Mouse (Mus musculus) heart, postnatal 4 days (tissue): ENCODE data around the gene Epb41l4b. TPM values are rescaled to one million over a fixed set of nuclear protein-coding genes. Genes with fewer than 3 reads are reported as not detected.

Experiments
- DNase-seq: peaks from one replicate; pipeline ENCODE4 v3.0.0; 2021
- total RNA-seq, 2 experiments: library from RNA; stranded (reverse); gene quantifications; 2 replicates each; pipeline ENCODE4 v1.2.3; 2021

Gene Epb41l4b
- total RNA-seq, 2 experiments from 2014 or later = 4.9 to 5.4 TPM

GRCm38 (mm10) chr4:57153068-57153835 is 10.0 kb upstream of the Epb41l4b start:
- peak; percentile 28 for DNase-seq

GRCm38 (mm10) chr4:57148182-57148581 is 4.9 kb upstream of the Epb41l4b start:
- DNase-seq = no peak

GRCm38 (mm10) chr4:57142374-57143025 is 737 bp downstream of the Epb41l4b start:
- peak; percentile 25 for DNase-seq

GRCm38 (mm10) chr4:57141908-57142361 is 1.3 kb downstream of the Epb41l4b start:
- peak; percentile 25 for DNase-seq

- no peak for DNase-seq
Measured at GRCm38 (mm10) chr4:57140992-57141717, 2.1 kb downstream of the Epb41l4b start.

GRCm38 (mm10) chr4:57140200-57140799 is 2.9 kb downstream of the Epb41l4b start:
- no peak for DNase-seq

GRCm38 (mm10) chr4:57139433-57139832 is 3.8 kb downstream of the Epb41l4b start:
- peak; percentile 71 for DNase-seq

- no peak for DNase-seq
Measured at GRCm38 (mm10) chr4:57138093-57138440, 5.2 kb downstream of the Epb41l4b start.

GRCm38 (mm10) chr4:57137371-57138092 is 5.7 kb downstream of the Epb41l4b start:
- no peak for DNase-seq

- no peak for DNase-seq
Measured at GRCm38 (mm10) chr4:57135431-57135830, 7.8 kb downstream of the Epb41l4b start.

- DNase-seq = no peak
Measured at GRCm38 (mm10) chr4:57134554-57134953, 8.7 kb downstream of the Epb41l4b start.

GRCm38 (mm10) chr4:57131839-57132238 is 11.4 kb downstream of the Epb41l4b start:
- peak; percentile 62 for DNase-seq

- no peak for DNase-seq
Measured at GRCm38 (mm10) chr4:57129718-57130515, 13.3 kb downstream of the Epb41l4b start.

- peak; percentile 14 for DNase-seq
Measured at GRCm38 (mm10) chr4:57123003-57123402, 20.2 kb downstream of the Epb41l4b start.

- DNase-seq = no peak
Measured at GRCm38 (mm10) chr4:57122166-57122565, 21.1 kb downstream of the Epb41l4b start.

GRCm38 (mm10) chr4:57120563-57120962 is 22.7 kb downstream of the Epb41l4b start:
- peak; percentile 29 for DNase-seq

- no peak for DNase-seq
Measured at GRCm38 (mm10) chr4:57119976-57120375, 23.3 kb downstream of the Epb41l4b start.

- DNase-seq = no peak
Measured at GRCm38 (mm10) chr4:57118883-57119282, 24.4 kb downstream of the Epb41l4b start.

- no peak for DNase-seq
Measured at GRCm38 (mm10) chr4:57116278-57116677, 27.0 kb downstream of the Epb41l4b start.

GRCm38 (mm10) chr4:57114617-57115592 is 28.3 kb downstream of the Epb41l4b start:
- DNase-seq = no peak
